Mouse (Mus musculus) gastrocnemius, postnatal 25 days (tissue): Measurements from ENCODE around the gene Ewsr1. TPM values are rescaled to one million over a fixed set of nuclear protein-coding genes. Genes with fewer than 3 reads are reported as not detected.

ENCODE experiments used
- DNase-seq: peaks from one replicate; pipeline ENCODE4 v3.0.0; 2022
- total RNA-seq, 2 experiments: library from RNA; stranded (reverse); gene quantifications; 1 replicate in 1 of 2; 2 replicates in 1 of 2; pipeline ENCODE4 v1.2.3; 2021

Ewsr1 gene
- total RNA-seq, 2 experiments from 2014 or later, result 69.3 to 82.6 TPM

DNA sequence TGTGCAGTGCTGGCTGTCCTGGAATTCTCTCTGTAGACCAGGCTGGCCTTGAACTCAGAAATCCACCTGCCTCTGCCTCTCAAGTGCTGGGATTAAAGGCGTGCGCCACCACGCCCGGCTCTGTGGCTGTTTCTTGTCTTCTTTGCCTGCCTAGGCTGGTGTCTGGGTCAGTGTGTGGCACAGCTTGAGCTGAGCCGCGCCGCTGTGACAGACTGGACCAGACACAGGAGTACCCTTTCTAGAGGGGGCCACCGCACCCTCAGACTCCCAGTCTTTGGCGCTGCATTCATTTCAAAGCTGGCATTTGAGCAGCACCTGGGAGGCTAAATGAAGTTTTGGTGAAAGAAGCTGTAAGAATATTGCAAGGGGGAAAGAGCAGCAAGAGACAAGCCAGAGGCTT, 40.3 kb downstream of the Ewsr1 start:
- DNase-seq, result no peak

GRCm38 (mm10) chr11:5057856-5058641, 41.0 kb downstream of the Ewsr1 start, which contains the start of gene Rasl10a:
Gene Rasl10a (plus strand): TSS chr11:5058128.
- no peak for DNase-seq

GRCm38 (mm10) chr11:5057541-5057855, 41.6 kb downstream of the Ewsr1 start:
- no peak for DNase-seq

GRCm38 (mm10) chr11:5057064-5057463, 42.0 kb downstream of the Ewsr1 start:
- DNase-seq, result no peak

- no peak for DNase-seq
These were observed 42.8 kb downstream of the Ewsr1 start for GRCm38 (mm10) chr11:5055945-5056938.

- no peak for DNase-seq
These were observed 44.2 kb downstream of the Ewsr1 start for GRCm38 (mm10) chr11:5054874-5055273.

GRCm38 (mm10) chr11:5054151-5054550, 44.9 kb downstream of the Ewsr1 start:
- no peak for DNase-seq

GRCm38 (mm10) chr11:5052200-5052854, 46.7 kb downstream of the Ewsr1 start:
- DNase-seq, result no peak

- DNase-seq, result no peak
These were observed 47.4 kb downstream of the Ewsr1 start for GRCm38 (mm10) chr11:5051629-5052028.

DNA sequence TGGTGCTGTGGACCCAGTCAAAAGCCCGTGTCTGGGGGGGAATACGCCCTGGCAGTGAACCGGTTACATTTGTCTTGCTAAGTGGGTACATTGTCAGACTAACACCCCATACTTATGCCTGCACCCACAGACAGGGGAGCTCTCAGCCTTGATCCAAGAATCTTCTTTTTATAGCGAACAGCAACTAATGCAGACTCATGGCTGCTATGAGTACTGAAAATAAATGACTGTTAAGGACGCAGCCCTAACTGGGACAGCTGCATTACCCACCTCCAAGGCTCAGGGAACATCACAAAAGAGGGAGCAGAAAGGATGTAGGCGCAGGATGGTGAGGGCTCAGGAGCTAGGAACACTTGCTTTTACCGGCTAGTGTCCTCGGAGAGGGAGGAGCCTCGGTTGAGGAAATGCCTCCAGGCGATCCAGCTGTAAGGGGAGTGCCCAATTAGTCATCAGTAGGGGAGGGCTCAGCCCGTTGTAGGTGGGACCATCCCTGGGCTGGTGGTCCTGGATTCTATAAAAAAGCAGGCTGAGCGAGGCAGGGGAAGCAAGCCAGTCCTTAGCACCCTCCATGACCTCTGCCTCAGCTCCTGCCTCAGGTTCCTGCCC, 52.6 kb downstream of the Ewsr1 start:
- DNase-seq, result no peak

GRCm38 (mm10) chr11:5042645-5043381, 56.3 kb downstream of the Ewsr1 start:
- DNase-seq, result no peak

- no peak for DNase-seq
These were observed 57.8 kb downstream of the Ewsr1 start for GRCm38 (mm10) chr11:5041144-5041780.

DNA sequence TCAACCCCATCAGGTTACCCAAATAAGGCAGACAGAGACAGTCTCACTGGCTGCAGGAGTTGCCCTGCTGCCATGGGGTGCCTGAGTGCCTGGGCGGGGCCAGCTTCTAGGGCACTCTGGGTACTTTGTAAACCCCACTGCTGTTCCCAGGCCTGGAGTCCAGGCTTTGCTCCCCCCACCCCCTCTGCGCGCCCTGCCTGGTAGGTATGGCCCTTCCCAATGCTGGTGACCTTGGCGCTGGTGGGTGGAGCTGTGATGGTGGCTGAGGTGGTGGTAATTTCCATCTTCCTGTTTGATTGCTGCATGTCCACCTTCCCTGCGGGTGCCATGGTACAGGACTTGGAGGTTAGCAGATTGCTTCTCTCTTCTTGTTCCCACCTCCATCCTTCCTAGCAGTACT, 58.5 kb downstream of the Ewsr1 start:
- no peak for DNase-seq

DNA sequence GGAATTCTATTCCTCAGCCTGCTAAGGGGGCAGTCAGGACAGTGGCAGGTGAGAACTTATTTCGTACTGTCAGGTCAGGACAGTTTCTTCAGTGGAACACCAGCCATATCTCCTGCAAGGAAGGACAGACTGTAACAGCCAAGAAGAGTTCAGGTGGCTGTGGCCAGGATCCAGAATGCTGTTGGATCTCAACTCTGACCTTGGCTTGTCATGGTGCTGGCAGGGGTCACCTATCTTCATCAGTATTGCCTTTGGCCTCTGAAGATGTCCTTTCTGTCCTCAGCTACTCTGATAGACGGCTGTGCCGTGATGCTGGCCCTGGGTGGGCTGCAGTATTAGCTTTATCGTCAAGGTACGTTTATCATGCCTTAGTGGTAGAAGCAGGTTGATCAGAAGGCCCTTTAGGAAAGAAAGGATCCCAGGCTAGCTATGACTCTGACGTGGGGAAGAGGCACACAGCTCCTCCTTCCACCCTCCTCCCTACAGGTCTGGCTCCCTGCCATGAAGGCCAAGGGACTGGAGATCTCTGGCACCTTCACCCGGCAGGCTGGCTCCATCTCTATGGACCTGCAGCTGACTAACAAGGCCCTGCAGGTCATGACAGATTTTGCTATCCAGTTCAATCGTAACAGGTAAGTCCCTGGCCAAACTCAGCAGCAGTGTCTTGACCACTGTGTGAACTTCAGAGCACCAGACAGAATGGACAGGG, 61.8 kb downstream of the Ewsr1 start:
- peak; percentile 50 for DNase-seq

DNA sequence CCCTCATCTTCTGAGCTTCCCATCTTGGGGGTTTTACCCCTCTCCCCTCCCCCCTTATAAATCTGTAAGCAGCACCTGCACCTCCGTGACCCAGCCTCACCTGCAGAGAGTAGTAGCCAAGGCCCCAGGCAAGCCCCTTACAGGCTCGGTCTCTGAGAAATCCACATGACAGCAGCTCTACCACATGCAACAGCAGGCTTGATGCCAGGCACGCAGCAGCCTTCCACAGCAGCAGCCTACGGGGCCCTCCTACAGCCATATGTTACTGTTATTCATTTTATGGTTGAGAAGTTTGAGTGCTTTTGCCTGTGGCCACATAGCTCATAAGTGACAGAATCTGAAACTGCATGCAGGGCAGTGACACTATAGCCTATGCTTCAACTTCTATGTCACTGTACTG, 63.6 kb downstream of the Ewsr1 start:
- DNase-seq, result no peak

DNA sequence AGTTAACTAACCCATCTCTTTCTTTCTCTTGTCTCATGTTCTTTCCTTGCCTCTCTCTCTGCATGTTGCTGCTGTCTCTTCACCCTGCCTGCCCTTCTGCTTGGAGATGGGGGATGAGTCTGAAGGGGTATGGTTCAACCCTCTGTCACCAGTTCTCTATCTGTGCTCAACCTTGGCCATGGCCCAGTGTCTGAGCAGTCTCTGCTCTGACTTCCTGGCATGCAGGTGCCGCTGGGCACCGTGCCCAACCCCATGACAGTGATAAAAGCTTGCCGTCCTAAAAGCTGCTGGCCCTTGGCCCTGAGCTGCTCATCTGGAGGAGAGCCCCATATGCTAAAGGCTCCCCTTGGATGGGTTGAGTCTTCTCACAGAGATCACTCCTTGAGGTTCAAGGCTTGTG, 65.9 kb downstream of the Ewsr1 start:
- DNase-seq, result peak; percentile 26

DNA sequence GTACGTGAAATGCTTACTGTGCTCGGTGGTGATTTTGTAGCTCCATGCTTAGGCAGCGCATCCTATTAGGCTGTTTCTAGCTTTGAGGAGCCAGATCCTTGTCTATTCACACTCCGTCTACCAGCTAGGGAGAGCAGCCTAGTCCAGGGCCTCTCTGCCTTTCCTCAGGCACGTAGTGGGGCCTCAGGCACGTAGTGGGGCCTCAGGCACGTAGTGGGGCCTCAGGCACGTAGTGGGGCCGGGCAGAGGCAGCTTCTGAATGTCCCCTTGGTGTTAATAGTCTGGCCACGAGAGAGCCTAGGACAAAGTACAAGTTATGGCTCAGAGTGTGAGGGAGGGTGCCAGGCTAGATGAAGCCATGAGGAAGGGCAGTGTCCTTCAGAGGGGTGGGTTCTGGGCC, 66.4 kb downstream of the Ewsr1 start:
- no peak for DNase-seq

DNA sequence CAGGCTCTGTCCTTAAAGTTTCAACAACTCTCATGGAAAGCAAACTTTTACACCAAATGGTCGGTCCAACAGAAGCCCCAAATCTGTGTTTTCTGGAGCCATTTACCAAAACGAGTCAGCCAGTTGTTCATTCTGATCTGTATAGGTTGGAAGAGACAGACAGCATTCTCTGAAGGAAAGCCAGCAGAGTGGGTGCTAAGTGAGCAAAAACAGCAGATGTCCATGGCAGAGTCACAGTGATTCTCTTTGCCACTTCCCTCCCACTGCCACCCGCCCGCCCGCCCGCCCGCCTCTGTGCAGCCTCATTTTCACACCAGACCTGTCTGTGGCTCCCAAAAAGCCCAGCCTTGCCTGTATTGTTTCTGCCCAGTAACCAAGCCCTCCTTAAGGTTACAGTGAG, 70.8 kb downstream of the Ewsr1 start:
- DNase-seq, result no peak

DNA sequence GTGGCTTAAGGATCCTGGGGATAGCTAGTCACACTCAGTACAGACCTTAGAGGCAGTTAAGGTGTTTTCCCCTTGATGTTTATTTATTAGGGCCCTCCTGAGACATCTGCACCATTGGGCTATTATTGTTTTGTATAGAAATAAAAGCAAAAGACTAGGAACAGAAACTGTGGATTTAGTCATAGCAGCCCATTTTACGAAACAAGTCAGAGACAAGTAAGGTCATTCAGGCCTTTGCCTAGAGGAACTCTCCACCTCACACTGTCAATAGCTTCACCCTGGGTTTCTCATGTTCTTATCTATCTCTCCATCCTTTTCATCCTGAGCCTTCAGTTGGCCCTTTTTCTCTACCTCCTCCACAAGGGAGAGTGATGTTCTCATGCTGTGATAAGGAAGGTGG, 74.0 kb downstream of the Ewsr1 start:
- no peak for DNase-seq
